Mouse (Mus musculus): ENCODE results near the gene Fbxl17. TPM values are rescaled to one million over a fixed set of nuclear protein-coding genes. Genes with fewer than 3 reads are reported as not detected.

The Fbxl17 gene
- polyA plus RNA-seq, 1 experiment from 2014 or later: 6.1 TPM

DNA sequence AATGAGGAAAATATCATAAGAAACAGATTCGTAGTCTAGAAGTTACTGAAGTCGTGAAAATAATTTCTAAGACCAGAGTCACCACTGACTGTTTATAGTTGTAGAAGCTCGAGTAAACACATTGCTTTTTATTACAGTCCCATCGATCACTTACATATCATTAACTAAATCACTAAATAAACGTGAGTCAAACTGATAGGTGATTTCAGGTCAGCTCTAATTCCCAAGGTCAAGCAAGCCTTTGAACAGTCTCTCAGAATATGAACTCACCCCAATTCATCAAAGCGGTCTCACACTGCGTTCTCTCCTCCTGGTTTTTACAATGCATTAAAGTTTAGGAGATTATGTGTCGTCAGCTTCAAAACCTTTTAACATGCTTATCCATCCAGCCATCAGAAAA, 423.2 kb downstream of the Fbxl17 start:
- H3K27ac ChIP-seq: no peak overlapping the region
- no peaks in the 10 kb centered on the region for H3K9me3 ChIP-seq
- H3K4me2 ChIP-seq: no peak overlapping the region
- H3K36me3 ChIP-seq: no peaks in the 10 kb centered on the region
- no peak; the same call in 1 of the 2 replicates for ATAC-seq (ENCODE audit: borderline replicate concordance, extremely low read depth, low FRiP score, low TSS enrichment)
- H3K4me1 ChIP-seq: peaks cover 12% of the 10 kb centered on the region
- no peak overlapping the region for H3K9ac ChIP-seq
- 29% methylated on average over 8 of the region's 8 CpGs for WGBS
- no peak overlapping the region for H3K4me3 ChIP-seq
- H3K27me3 ChIP-seq: no peaks in the 10 kb centered on the region

DNA sequence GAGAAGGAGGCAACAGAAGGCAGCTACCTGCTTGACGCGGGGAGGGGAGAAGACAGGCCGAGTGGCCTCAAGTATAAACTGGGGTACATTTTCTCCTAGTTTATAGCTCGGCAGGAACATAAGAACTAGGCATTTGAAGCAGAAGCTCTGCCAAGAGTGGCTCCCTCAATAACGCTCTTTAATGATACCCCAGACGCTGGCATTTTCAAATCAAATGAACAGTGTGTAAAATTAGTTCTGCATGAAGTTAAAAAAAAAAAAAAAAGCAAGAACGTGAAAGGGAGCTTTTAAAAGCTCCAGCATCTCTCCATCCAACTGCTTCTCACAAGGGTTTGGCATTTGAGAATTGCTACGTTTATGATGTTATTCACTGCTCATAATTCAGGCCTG, 423.8 kb downstream of the Fbxl17 start:
- Histone ChIP-seq H3K4me1 (peaks cover 12% of the 10 kb centered on the region), H3K27ac (no peak overlapping the region), H3K4me2 (no peak overlapping the region), H3K36me3 (no peaks in the 10 kb centered on the region), H3K4me3 (no peak overlapping the region), H3K9me3 (no peaks in the 10 kb centered on the region), H3K9ac (no peak overlapping the region), H3K27me3 (no peaks in the 10 kb centered on the region)
- no peak for ATAC-seq (ENCODE audit: borderline replicate concordance, extremely low read depth, low FRiP score, low TSS enrichment)
- WGBS: 56% methylated on average over 8 of the region's 8 CpGs

DNA sequence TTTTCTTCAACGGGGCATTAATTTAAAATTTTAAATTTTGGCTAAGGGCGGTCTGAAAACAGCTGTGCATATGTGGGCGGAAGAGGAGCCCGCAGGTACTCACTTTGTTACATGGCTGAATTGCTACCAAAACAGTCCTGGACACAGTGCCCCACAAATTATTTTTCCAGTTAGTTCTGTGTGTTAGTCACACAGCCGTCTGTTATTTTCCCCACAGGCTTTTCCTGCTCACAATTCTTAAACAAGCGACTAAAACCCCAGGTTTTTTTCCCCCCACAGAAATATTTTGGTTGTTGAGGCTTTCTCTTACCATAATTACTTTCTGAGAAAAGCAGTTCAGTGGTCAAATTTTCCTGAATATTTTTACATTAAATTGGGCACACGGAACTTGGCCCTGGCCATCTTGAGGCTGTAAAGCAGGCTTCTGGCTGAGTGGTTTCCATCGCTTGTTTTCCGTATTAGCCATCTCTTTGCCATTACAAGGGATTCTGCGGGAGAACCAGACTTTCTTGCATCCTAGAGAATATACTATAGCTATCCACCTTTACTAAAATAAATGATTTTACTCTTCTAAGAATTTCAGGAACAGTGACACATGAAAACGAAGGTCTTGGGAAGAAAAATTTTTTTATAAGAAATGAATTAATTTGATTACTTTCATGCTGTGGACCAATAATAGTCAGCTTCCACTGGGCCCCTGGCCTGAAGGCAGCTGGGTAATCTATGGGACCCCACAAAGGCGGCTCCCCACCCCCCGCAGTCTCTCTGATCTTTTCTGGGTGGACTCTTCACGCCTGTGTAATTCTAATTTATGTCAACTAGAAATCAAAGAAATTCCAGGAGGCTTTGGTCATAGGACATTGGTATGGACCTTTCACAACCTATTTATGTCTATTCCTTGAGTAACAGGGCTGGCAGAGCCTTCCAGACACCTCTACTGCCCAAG, 424.5 kb downstream of the Fbxl17 start:
- no peaks in the 10 kb centered on the region for H3K36me3 ChIP-seq
- H3K9ac ChIP-seq: no peak overlapping the region
- H3K4me3 ChIP-seq: no peak overlapping the region
- H3K4me2 ChIP-seq: no peak overlapping the region
- H3K4me1 ChIP-seq: peaks cover 12% of the 10 kb centered on the region
- no peaks in the 10 kb centered on the region for H3K9me3 ChIP-seq
- WGBS: 82% methylated on average over 14 of the region's 14 CpGs
- no peak for ATAC-seq (ENCODE audit: borderline replicate concordance, extremely low read depth, low FRiP score, low TSS enrichment)
- H3K27me3 ChIP-seq: no peaks in the 10 kb centered on the region
- H3K27ac ChIP-seq: no peak overlapping the region

DNA sequence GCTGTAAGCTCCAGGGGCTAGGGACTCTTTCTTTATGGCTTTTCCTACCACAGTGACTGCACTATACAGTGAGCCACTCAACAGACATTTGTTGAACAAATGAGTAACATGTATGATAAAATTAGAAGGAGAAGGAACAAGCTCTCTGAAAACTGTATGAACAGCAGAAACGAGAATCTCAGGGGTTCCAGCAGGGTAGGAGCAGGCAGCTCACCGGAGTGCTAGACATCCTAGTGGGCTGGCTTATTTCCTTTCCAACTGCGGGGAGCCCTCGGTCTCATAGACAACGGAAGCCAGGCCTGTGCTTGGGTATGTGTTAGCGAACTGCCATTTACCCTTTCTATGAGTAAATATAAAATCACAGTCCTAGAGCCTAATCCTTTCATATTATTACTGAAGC, 426.5 kb downstream of the Fbxl17 start:
- H3K27me3 ChIP-seq: no peaks in the 10 kb centered on the region
- 72% methylated on average over 6 of the region's 6 CpGs for WGBS
- no peaks in the 10 kb centered on the region for H3K36me3 ChIP-seq
- ATAC-seq (ENCODE audit: borderline replicate concordance, extremely low read depth, low FRiP score, low TSS enrichment): no peak
- no peak overlapping the region for H3K9ac ChIP-seq
- no peak overlapping the region for H3K27ac ChIP-seq
- H3K9me3 ChIP-seq: no peaks in the 10 kb centered on the region
- H3K4me3 ChIP-seq: no peak overlapping the region
- H3K4me2 ChIP-seq: no peak overlapping the region
- peaks cover 12% of the 10 kb centered on the region for H3K4me1 ChIP-seq

DNA sequence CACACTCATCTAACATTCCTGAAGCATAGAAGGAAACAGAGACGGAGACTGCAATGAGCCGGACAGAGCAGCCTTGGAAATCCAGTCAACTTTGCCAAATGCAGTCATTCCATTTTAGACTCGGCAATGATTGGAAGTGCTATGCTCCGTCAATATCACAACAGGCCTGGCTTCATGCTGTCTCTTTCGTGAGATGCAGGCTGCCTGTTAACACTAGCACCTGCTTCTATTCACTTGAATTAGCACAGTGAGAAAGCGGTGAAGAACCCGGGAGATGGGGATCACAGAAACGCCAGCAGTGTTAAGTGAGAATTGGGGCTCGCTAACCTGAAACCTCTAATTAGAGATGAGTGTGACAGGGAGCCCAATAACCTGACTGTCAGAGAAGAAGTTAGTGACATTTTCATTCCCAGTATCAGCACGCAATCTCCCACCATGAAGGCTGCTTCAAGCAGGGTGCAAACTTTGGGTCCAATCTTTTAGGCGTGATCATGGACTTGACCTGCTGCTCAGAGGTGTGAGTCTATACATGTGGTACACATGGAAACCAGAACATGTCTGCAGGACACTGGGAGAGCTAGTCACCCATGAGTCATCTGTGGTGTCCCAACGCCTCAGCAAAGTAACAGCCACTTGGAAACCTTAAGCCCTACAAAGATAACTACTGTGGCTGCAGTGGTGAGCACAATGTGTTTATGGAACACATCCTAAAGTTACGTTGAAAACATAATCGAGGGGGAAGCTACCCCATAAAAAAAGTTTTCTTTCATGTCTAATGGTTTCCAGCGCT, 428.5 kb downstream of the Fbxl17 start:
- H3K27me3 ChIP-seq: no peaks in the 10 kb centered on the region
- no peaks in the 10 kb centered on the region for H3K36me3 ChIP-seq
- H3K4me3 ChIP-seq: no peak overlapping the region
- no peak overlapping the region for H3K4me2 ChIP-seq
- WGBS: 87% methylated on average over 15 of the region's 15 CpGs
- H3K27ac ChIP-seq: no peak overlapping the region
- no peak overlapping the region for H3K9ac ChIP-seq
- no peaks in the 10 kb centered on the region for H3K9me3 ChIP-seq
- H3K4me1 ChIP-seq: peaks cover 5% of the 10 kb centered on the region; the same call in 1 of the 2 replicates
- no peak for ATAC-seq (ENCODE audit: borderline replicate concordance, extremely low read depth, low FRiP score, low TSS enrichment)

DNA sequence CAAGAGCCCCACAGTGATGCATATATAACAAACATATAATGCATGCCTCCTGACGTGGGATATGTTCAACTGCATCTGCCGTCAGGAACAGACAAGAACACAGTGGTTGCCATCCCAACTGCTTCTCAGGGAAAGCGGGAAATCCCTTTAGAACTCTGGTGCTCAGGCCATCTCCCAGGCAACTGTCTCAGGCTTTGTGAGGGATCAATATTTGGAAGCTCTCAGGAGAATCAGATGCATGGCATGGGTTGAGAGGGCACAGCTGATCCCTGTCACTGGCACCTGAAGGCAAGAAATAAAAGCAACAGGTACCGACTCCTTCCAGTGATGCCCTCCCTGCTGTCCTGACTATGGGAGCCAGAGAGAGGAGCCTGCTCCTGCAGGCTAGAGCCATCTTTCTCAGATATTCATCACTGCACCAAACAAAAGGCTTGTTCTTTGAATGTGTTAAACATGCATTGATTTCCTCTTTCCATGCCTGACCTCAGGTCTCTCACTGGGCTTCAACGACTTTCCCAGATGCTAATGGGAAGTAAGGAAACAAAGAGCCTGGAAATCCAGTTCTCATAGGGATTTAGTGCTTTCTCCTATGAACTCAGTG, 429.6 kb downstream of the Fbxl17 start:
- Histone ChIP-seq H3K4me1 (no peaks in the 10 kb centered on the region), H3K4me2 (no peak overlapping the region), H3K9me3 (no peaks in the 10 kb centered on the region), H3K4me3 (no peak overlapping the region), H3K9ac (no peak overlapping the region), H3K36me3 (no peaks in the 10 kb centered on the region), H3K27me3 (no peaks in the 10 kb centered on the region), H3K27ac (no peak overlapping the region)
- WGBS: 71% methylated on average over 5 of the region's 5 CpGs
- ATAC-seq (ENCODE audit: borderline replicate concordance, extremely low read depth, low FRiP score, low TSS enrichment): no peak

DNA sequence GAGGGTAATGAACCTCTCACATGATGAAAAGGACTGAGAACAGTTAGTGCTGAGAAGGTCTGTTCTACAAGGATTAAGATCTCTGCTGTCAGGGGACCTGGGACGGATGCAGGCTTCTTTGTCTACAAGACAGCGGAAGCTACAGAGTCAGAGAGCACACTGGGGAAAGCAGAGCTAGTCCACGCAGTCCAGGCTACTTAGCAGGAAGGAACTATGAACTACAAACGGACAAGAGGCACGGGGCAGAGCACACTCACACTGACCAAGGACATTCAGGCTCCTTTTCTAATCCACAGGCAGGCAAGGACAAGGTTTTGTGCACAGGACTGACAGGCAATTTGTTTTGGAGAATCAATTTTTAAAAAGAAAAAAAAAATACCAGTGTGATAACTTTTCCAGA, 437.0 kb downstream of the Fbxl17 start:
- no peaks in the 10 kb centered on the region for H3K27me3 ChIP-seq
- H3K4me1 ChIP-seq: no peaks in the 10 kb centered on the region
- no peak overlapping the region for H3K27ac ChIP-seq
- H3K36me3 ChIP-seq: no peaks in the 10 kb centered on the region
- no peaks in the 10 kb centered on the region for H3K9me3 ChIP-seq
- WGBS: 52% methylated on average over 5 of the region's 5 CpGs
- ATAC-seq (ENCODE audit: borderline replicate concordance, extremely low read depth, low FRiP score, low TSS enrichment): no peak
- no peak overlapping the region for H3K4me3 ChIP-seq
- H3K4me2 ChIP-seq: no peak overlapping the region
- no peak overlapping the region for H3K9ac ChIP-seq

DNA sequence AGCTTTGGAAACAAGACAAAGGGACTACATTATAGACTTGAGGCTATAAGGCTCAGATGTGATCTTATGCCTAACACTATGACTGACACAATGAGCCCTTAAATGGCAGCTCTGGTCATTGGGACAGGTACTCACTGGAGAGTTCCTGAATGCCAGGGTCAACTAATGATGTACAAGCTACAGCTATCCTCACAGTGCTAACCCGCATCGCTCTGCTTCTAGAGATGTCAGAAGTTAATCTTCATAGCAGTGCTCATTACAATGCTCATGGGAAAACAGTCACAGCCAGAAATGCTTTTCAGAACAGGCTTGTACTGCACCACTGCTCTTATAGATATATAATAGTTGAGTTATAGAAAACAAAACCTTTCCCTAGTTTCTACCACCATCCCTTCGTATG, 438.0 kb downstream of the Fbxl17 start:
- Histone ChIP-seq H3K9ac (no peak overlapping the region), H3K27ac (no peak overlapping the region), H3K27me3 (no peaks in the 10 kb centered on the region), H3K36me3 (no peaks in the 10 kb centered on the region), H3K4me1 (no peaks in the 10 kb centered on the region), H3K9me3 (no peaks in the 10 kb centered on the region), H3K4me3 (no peak overlapping the region), H3K4me2 (no peak overlapping the region)
- ATAC-seq (ENCODE audit: borderline replicate concordance, extremely low read depth, low FRiP score, low TSS enrichment): no peak
- WGBS: 96% methylated on average over 3 of the region's 3 CpGs

DNA sequence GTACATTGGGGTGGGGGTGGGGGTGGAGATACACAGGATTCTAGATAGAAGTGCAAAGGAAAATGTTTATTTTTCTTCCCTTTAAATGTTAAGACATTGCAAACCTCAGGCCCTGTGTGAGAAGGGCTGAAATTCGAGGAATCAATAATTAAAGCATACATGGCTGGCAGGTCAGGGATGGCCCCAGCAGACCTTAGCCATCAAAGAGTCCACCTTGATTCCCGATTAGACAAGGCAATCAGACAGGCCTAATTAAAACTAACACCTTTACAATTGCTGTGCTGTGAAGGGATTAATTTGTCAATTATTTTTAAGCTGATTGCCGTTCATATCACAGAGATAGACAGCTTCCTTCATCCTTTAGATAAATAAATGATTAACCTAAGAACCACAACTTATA, 439.0 kb downstream of the Fbxl17 start:
- WGBS: 41% methylated on average over 3 of the region's 3 CpGs
- Histone ChIP-seq H3K4me3 (no peak overlapping the region), H3K9ac (no peak overlapping the region), H3K4me1 (no peaks in the 10 kb centered on the region), H3K4me2 (no peak overlapping the region), H3K9me3 (no peaks in the 10 kb centered on the region), H3K27ac (no peak overlapping the region), H3K27me3 (no peaks in the 10 kb centered on the region), H3K36me3 (no peaks in the 10 kb centered on the region)
- no peak for ATAC-seq (ENCODE audit: borderline replicate concordance, extremely low read depth, low FRiP score, low TSS enrichment)

DNA sequence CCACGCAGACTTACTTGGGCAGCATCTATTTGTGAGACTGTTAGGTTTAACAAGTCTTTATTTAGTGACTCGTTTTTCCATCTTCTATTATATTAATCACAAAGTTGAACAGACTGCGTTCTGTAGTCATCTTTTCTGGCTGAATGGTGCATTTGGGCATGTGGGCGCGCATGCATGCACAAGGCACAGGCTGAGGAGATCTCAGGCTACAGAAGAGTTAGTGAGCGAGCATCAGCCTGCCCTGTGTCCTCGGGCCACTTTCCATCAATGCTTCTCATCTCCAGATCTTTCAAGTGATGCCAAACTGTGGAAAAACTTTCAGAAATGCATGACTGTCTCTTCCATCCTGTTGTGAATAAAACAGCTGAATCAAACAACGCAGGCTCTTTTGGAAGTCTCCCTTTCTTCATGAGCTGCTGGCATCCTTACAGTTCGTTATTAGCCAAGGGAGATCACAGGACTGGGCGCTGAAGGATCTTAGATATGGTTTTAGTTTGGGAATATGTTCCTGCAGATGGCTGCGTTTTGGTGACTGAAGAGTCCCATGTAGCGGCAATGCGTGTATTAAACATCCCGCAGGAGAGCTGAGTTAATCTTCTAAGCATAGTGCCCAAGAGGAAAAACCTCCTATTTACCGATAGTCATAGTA, 442.0 kb downstream of the Fbxl17 start:
- Histone ChIP-seq H3K4me3 (no peak overlapping the region), H3K27ac (no peak overlapping the region), H3K4me2 (no peak overlapping the region), H3K4me1 (no peaks in the 10 kb centered on the region), H3K36me3 (no peaks in the 10 kb centered on the region), H3K9me3 (no peaks in the 10 kb centered on the region), H3K27me3 (no peaks in the 10 kb centered on the region), H3K9ac (no peak overlapping the region)
- WGBS: 80% methylated on average over 15 of the region's 15 CpGs
- ATAC-seq (ENCODE audit: borderline replicate concordance, extremely low read depth, low FRiP score, low TSS enrichment): no peak

DNA sequence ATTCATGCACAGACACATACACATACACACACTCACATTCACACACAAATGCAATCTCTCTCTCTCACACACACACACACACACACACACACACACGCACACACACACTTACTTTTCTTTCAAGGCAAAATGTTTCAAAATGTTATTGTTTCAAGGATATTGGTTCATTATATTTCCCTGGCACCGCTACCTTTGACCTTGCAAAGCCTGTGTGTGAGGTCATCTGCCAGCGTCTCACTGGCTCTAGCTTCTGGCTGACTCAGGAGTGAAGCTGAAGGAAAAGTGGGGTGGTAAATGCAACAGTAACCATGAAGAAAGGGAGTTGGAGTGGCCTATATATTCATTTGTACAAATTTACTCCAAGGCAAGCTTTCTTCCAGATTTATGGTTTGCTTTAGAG, 442.8 kb downstream of the Fbxl17 start:
- H3K36me3 ChIP-seq: no peaks in the 10 kb centered on the region
- 89% methylated on average over 3 of the region's 3 CpGs for WGBS
- ATAC-seq (ENCODE audit: borderline replicate concordance, extremely low read depth, low FRiP score, low TSS enrichment): no peak

More for the DNA sequence above, 442.8 kb downstream of the Fbxl17 start:
- H3K4me1 ChIP-seq: no peaks in the 10 kb centered on the region
- no peak overlapping the region for H3K27ac ChIP-seq
- H3K4me2 ChIP-seq: no peak overlapping the region
- H3K9me3 ChIP-seq: no peaks in the 10 kb centered on the region
- H3K9ac ChIP-seq: no peak overlapping the region
- H3K27me3 ChIP-seq: no peaks in the 10 kb centered on the region
- H3K4me3 ChIP-seq: no peak overlapping the region
